Mouse (Mus musculus): ENCODE measurements around the gene Rbp7. TPM values are rescaled to one million over a fixed set of nuclear protein-coding genes. Genes with fewer than 3 reads are reported as not detected.

Gene Rbp7
- polyA plus RNA-seq, 1 experiment from 2014 or later = 14.6 TPM

- Histone ChIP-seq H3K9ac (ENCODE audit: low read length) (peak overlapping the region; percentile 92), H3K27me3 (ENCODE audit: control insufficient read depth, insufficient read depth, low read length) (no peaks in the 10 kb centered on the region), H3K9me3 (replicated peaks; ENCODE audit: control insufficient read depth, low read length) (no peaks in the 10 kb centered on the region), H3K27ac (ENCODE audit: low read length) (peak overlapping the region; percentile 99), H3K36me3 (ENCODE audit: control insufficient read depth, insufficient read depth) (no peaks in the 10 kb centered on the region), H3K4me2 (ENCODE audit: low read depth, low read length) (peak overlapping the region; percentile 68), H3K4me1 (ENCODE audit: control insufficient read depth, insufficient read depth, low read length) (peaks cover 13% of the 10 kb centered on the region), H3K4me3 (ENCODE audit: low read length) (peak overlapping the region; percentile 84)
- WGBS = under 1% methylated on average over 35 of the region's 35 CpGs
- peak; percentile 53 for ATAC-seq (replicated peaks; ENCODE audit: extremely low read depth, insufficient read depth, low FRiP score)
Observed at GRCm38 (mm10) chr4:149425801-149426292, 28.9 kb downstream of the Rbp7 start.

- peak overlapping the region; percentile 68 for H3K4me2 ChIP-seq (ENCODE audit: low read depth, low read length)
- no peaks in the 10 kb centered on the region for H3K36me3 ChIP-seq (ENCODE audit: control insufficient read depth, insufficient read depth)
- WGBS = 3% methylated on average over 9 of the region's 9 CpGs
- no peaks in the 10 kb centered on the region for H3K27me3 ChIP-seq (ENCODE audit: control insufficient read depth, insufficient read depth, low read length)
- peak overlapping the region; percentile 45; the same call in 1 of the 2 replicates for H3K27ac ChIP-seq (ENCODE audit: low read length)
- no peak for ATAC-seq (replicated peaks; ENCODE audit: extremely low read depth, insufficient read depth, low FRiP score)
- no peaks in the 10 kb centered on the region for H3K9me3 ChIP-seq (replicated peaks; ENCODE audit: control insufficient read depth, low read length)
- H3K9ac ChIP-seq (ENCODE audit: low read length) = peak overlapping the region; percentile 60
- peaks cover 13% of the 10 kb centered on the region for H3K4me1 ChIP-seq (ENCODE audit: control insufficient read depth, insufficient read depth, low read length)
- peak overlapping the region; percentile 84 for H3K4me3 ChIP-seq (ENCODE audit: low read length)
Observed at GRCm38 (mm10) chr4:149424755-149425154, 30.0 kb downstream of the Rbp7 start.

GRCm38 (mm10) chr4:149417854-149418365 lies 36.9 kb downstream of the Rbp7 start:
- Histone ChIP-seq H3K36me3 (ENCODE audit: control insufficient read depth, insufficient read depth) (0 out of 2 replicates have a peak, but pooled peaks cover 4% of the 10 kb centered on the region), H3K4me1 (ENCODE audit: control insufficient read depth, insufficient read depth, low read length) (peaks cover 39% of the 10 kb centered on the region), H3K27ac (ENCODE audit: low read length) (no peak overlapping the region), H3K9me3 (replicated peaks; ENCODE audit: control insufficient read depth, low read length) (no peaks in the 10 kb centered on the region), H3K9ac (ENCODE audit: low read length) (no peak overlapping the region), H3K27me3 (ENCODE audit: control insufficient read depth, insufficient read depth, low read length) (no peaks in the 10 kb centered on the region), H3K4me2 (ENCODE audit: low read depth, low read length) (no peak overlapping the region), H3K4me3 (ENCODE audit: low read length) (no peak overlapping the region)
- 68% methylated on average over 5 of the region's 5 CpGs for WGBS
- ATAC-seq (replicated peaks; ENCODE audit: extremely low read depth, insufficient read depth, low FRiP score) = no peak

- Histone ChIP-seq H3K4me3 (ENCODE audit: low read length) (no peak overlapping the region), H3K27me3 (ENCODE audit: control insufficient read depth, insufficient read depth, low read length) (no peaks in the 10 kb centered on the region), H3K9ac (ENCODE audit: low read length) (no peak overlapping the region), H3K4me1 (ENCODE audit: control insufficient read depth, insufficient read depth, low read length) (peaks cover 38% of the 10 kb centered on the region), H3K27ac (ENCODE audit: low read length) (no peak overlapping the region), H3K4me2 (ENCODE audit: low read depth, low read length) (no peak overlapping the region), H3K9me3 (replicated peaks; ENCODE audit: control insufficient read depth, low read length) (no peaks in the 10 kb centered on the region), H3K36me3 (ENCODE audit: control insufficient read depth, insufficient read depth) (peaks cover 7% of the 10 kb centered on the region; the same call in 1 of the 2 replicates)
- 80% methylated on average over 2 of the region's 2 CpGs for WGBS
- no peak for ATAC-seq (replicated peaks; ENCODE audit: extremely low read depth, insufficient read depth, low FRiP score)
Observed at GRCm38 (mm10) chr4:149416986-149417385, 37.8 kb downstream of the Rbp7 start.

- no peak overlapping the region for H3K4me2 ChIP-seq (ENCODE audit: low read depth, low read length)
- H3K9ac ChIP-seq (ENCODE audit: low read length) = no peak overlapping the region
- peak overlapping the region; percentile 74; the same call in 1 of the 2 replicates for H3K27ac ChIP-seq (ENCODE audit: low read length)
- WGBS = 71% methylated on average over 10 of the region's 10 CpGs
- H3K9me3 ChIP-seq (replicated peaks; ENCODE audit: control insufficient read depth, low read length) = no peaks in the 10 kb centered on the region
- H3K27me3 ChIP-seq (ENCODE audit: control insufficient read depth, insufficient read depth, low read length) = no peaks in the 10 kb centered on the region
- no peak overlapping the region for H3K4me3 ChIP-seq (ENCODE audit: low read length)
- peaks cover 7% of the 10 kb centered on the region; the same call in 1 of the 2 replicates for H3K36me3 ChIP-seq (ENCODE audit: control insufficient read depth, insufficient read depth)
- H3K4me1 ChIP-seq (ENCODE audit: control insufficient read depth, insufficient read depth, low read length) = peaks cover 38% of the 10 kb centered on the region
- ATAC-seq (replicated peaks; ENCODE audit: extremely low read depth, insufficient read depth, low FRiP score) = no peak
Observed at GRCm38 (mm10) chr4:149416417-149416816, 38.4 kb downstream of the Rbp7 start.

- H3K9me3 ChIP-seq (replicated peaks; ENCODE audit: control insufficient read depth, low read length) = no peaks in the 10 kb centered on the region
- no peak overlapping the region for H3K4me3 ChIP-seq (ENCODE audit: low read length)
- H3K36me3 ChIP-seq (ENCODE audit: control insufficient read depth, insufficient read depth) = peaks cover 7% of the 10 kb centered on the region; the same call in 1 of the 2 replicates
- H3K4me1 ChIP-seq (ENCODE audit: control insufficient read depth, insufficient read depth, low read length) = peaks cover 38% of the 10 kb centered on the region
- peak overlapping the region; percentile 41; the same call in 1 of the 2 replicates for H3K9ac ChIP-seq (ENCODE audit: low read length)
- no peaks in the 10 kb centered on the region for H3K27me3 ChIP-seq (ENCODE audit: control insufficient read depth, insufficient read depth, low read length)
- peak; percentile 41; the same call in 1 of the 2 replicates for ATAC-seq (replicated peaks; ENCODE audit: extremely low read depth, insufficient read depth, low FRiP score)
- peak overlapping the region; percentile 30; the same call in 1 of the 2 replicates for H3K4me2 ChIP-seq (ENCODE audit: low read depth, low read length)
- H3K27ac ChIP-seq (ENCODE audit: low read length) = peak overlapping the region; percentile 74
- WGBS = 35% methylated on average over 13 of the region's 13 CpGs
Observed at GRCm38 (mm10) chr4:149415651-149416169, 39.1 kb downstream of the Rbp7 start.

GRCm38 (mm10) chr4:149414259-149414658 lies 40.5 kb downstream of the Rbp7 start:
- Histone ChIP-seq H3K27me3 (ENCODE audit: control insufficient read depth, insufficient read depth, low read length) (no peaks in the 10 kb centered on the region), H3K27ac (ENCODE audit: low read length) (no peak overlapping the region), H3K4me2 (ENCODE audit: low read depth, low read length) (no peak overlapping the region), H3K9me3 (replicated peaks; ENCODE audit: control insufficient read depth, low read length) (no peaks in the 10 kb centered on the region), H3K4me1 (ENCODE audit: control insufficient read depth, insufficient read depth, low read length) (peaks cover 34% of the 10 kb centered on the region), H3K9ac (ENCODE audit: low read length) (no peak overlapping the region), H3K36me3 (ENCODE audit: control insufficient read depth, insufficient read depth) (peaks cover 4% of the 10 kb centered on the region; the same call in 1 of the 2 replicates), H3K4me3 (ENCODE audit: low read length) (no peak overlapping the region)
- 89% methylated on average over 3 of the region's 3 CpGs for WGBS
- ATAC-seq (replicated peaks; ENCODE audit: extremely low read depth, insufficient read depth, low FRiP score) = no peak

- Histone ChIP-seq H3K4me2 (ENCODE audit: low read depth, low read length) (no peak overlapping the region), H3K36me3 (ENCODE audit: control insufficient read depth, insufficient read depth) (peaks cover 3% of the 10 kb centered on the region; the same call in 1 of the 2 replicates), H3K27ac (ENCODE audit: low read length) (no peak overlapping the region), H3K4me3 (ENCODE audit: low read length) (no peak overlapping the region), H3K9ac (ENCODE audit: low read length) (no peak overlapping the region), H3K9me3 (replicated peaks; ENCODE audit: control insufficient read depth, low read length) (no peaks in the 10 kb centered on the region), H3K27me3 (ENCODE audit: control insufficient read depth, insufficient read depth, low read length) (no peaks in the 10 kb centered on the region), H3K4me1 (ENCODE audit: control insufficient read depth, insufficient read depth, low read length) (peaks cover 17% of the 10 kb centered on the region)
- WGBS = 90% methylated on average over 4 of the region's 4 CpGs
- no peak for ATAC-seq (replicated peaks; ENCODE audit: extremely low read depth, insufficient read depth, low FRiP score)
Observed at GRCm38 (mm10) chr4:149409759-149410158, 45.0 kb downstream of the Rbp7 start.

GRCm38 (mm10) chr4:149408331-149408730 lies 46.4 kb downstream of the Rbp7 start:
- no peak for ATAC-seq (replicated peaks; ENCODE audit: extremely low read depth, insufficient read depth, low FRiP score)
- WGBS = 81% methylated on average over 6 of the region's 6 CpGs

More at GRCm38 (mm10) chr4:149408331-149408730, 46.4 kb downstream of the Rbp7 start:
- Histone ChIP-seq H3K27ac (ENCODE audit: low read length) (no peak overlapping the region), H3K4me3 (ENCODE audit: low read length) (no peak overlapping the region), H3K4me2 (ENCODE audit: low read depth, low read length) (no peak overlapping the region), H3K27me3 (ENCODE audit: control insufficient read depth, insufficient read depth, low read length) (no peaks in the 10 kb centered on the region), H3K4me1 (ENCODE audit: control insufficient read depth, insufficient read depth, low read length) (peaks cover 22% of the 10 kb centered on the region), H3K9me3 (replicated peaks; ENCODE audit: control insufficient read depth, low read length) (no peaks in the 10 kb centered on the region), H3K36me3 (ENCODE audit: control insufficient read depth, insufficient read depth) (peaks cover 3% of the 10 kb centered on the region; the same call in 1 of the 2 replicates), H3K9ac (ENCODE audit: low read length) (no peak overlapping the region)
